ENCODE assay signal across 16 mouse cellular contexts in the genomic region with DNA sequence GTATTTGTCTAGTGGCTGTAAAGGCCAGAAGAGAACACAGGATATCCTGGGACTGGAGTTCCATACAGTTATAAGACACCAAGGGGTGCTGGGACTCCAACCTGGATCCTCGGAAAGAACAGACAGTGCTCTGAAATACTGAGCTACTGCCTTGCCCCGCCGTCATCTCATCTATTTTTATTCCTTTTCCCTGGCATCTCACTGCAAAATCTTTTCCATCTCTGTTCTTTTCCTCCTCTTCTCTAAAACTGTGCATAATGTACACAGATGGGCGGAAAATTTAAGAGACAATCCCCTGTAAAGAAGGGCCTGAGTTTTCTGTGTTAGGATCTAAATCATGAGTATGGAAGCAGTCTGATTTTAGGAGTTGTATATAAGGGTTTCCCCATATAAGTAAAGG.
"Had no signal": no experiment of that assay in that cellular context is flagged by ENCODE, and none has a peak within 500 bp of the region (broad histone marks: within the 10 kb centered on the region; RNA-seq: fewer than 3 reads in every experiment).

No protein-coding gene starts in this region.

- ATAC-seq: lung, postnatal 0 days; midbrain, embryonic 13.5 days; midbrain, embryonic 15.5 days had no signal

- DNase-seq: lung, adult 2 months; lung, postnatal 14 days; lung, postnatal 36 days; right cerebral cortex, postnatal 14 days; thymus, adult 2 months; thymus, postnatal 25 days; thymus, postnatal 4 days had no signal

- H3K27ac ChIP-seq: lung, embryonic 15.5 days; macrophage; midbrain, embryonic 13.5 days; midbrain, embryonic 15.5 days; neural tube, embryonic 12.5 days; stomach, embryonic 15.5 days; stomach, postnatal 0 days had no signal

- H3K4me3 ChIP-seq: lung, embryonic 15.5 days; megakaryocyte, embryonic 14.5 days; midbrain, embryonic 13.5 days; midbrain, embryonic 15.5 days; neural tube, embryonic 12.5 days; stomach, embryonic 15.5 days had no signal
